Mouse (Mus musculus) right cerebral cortex, postnatal 14 days (tissue): Measurements from ENCODE around the gene Slco2a1.

Source experiments
- DNase-seq: peaks from one replicate; pipeline ENCODE4 v3.0.0; 2022

Slco2a1 gene

DNA sequence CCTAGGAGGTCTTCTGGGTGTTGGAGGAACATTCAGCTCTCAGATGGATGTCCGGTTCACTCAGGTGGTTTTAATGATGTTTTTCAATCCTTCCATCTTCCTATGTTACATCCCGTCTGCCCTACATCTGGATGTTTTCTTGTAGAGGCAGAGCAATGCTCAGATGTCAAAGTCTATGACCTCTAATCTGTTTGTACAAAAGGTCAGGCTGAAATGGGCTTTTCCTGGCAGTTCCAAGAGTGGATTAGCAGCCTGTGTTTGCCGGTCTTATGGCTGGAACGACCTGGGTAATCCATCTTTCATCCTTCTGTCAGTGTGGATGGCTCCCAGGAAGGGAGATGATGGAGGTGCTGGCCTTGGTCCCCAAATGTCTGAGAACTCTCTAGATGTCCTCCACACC, 2.6 kb upstream of the Slco2a1 start:
- no peak for DNase-seq

DNA sequence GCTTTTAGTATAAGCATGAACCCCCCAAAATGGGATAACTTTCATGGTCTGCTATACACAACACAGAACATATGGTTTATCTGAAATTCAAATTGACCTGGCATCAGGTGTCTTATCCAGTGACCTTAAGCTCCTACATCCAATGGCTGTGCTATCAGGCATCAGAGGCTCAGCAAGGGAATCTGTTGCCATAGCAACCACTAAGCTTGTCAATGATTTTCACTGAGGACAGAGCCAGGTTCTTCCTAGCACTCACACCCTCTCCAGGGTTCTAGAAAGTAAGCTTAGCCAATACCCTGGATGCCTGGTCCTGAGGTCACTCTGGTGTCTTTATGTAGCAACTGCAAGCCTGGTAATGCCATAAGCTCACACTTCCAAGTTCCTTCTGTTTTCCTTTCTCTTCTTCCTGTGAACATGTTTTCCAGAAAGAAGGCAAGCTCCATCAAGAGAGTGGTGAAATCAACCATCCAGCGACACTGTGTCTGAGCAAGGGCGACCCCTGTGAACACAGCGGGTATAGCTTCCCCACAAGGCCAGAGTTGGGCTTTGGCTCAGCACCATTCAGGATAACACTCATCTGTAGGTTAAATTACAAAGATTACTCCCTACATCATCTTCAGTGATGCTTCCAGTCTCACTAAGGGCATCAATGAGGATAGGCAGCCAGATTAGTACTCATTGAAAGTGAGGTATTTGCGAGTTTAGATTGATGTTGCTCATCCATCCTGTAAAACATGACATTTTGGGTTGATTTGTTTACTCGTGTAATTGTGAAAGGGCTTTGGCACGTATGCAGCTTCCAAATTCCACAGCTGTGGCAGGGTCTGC, 2.0 kb downstream of the Slco2a1 start:
- DNase-seq, result no peak

DNA sequence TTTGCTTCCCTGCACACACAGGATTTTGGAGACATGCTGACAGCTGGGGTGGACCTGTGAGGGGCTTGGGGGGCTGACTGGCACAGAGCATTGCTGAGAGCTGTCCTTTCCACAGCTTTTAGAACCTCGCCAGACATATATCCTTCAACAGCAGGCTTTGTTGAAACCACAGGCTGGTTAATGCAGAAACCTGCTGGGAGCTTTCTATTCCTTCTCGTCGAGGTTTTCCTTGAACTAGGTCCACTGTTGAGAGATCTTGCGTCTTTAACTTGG, 2.6 kb downstream of the Slco2a1 start:
- no peak for DNase-seq

DNA sequence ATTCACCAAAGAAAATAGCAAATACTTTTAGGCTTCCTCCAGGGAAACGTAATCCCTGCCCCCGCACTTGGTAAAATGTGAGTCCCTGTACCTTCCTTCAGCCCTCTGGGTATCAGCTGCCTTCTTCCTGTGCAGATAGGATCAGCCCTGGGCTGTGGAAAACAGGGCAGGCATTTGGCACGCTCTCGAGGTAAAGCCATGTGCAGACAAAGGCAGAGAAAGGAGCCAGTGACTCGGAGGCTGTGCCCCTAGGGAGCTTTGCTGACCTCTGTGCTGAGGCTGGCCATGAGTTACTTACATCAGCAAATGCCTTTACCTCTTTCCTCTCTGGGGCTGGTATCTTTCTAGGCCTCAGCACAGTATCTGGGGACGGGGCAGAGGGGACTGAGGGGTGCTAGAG, 4.4 kb downstream of the Slco2a1 start:
- DNase-seq, result no peak

DNA sequence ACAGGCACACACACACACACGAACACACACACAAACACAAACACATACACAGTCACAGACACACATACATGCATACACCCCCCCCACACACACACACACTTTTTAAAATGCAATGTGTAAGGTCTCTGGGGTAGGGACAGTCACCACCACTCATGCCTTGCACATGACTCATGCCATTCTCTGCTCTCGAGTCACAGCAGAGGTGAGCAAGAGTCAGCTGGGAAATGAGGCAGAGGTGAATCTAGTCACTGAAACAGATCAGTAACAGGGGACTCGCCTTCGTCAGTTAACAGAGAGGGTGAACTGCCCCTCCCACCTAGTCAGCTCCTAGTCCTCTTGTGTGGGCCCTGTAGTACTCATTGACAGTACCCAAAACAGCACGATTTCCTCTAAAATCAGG, 5.3 kb downstream of the Slco2a1 start:
- DNase-seq, result no peak

DNA sequence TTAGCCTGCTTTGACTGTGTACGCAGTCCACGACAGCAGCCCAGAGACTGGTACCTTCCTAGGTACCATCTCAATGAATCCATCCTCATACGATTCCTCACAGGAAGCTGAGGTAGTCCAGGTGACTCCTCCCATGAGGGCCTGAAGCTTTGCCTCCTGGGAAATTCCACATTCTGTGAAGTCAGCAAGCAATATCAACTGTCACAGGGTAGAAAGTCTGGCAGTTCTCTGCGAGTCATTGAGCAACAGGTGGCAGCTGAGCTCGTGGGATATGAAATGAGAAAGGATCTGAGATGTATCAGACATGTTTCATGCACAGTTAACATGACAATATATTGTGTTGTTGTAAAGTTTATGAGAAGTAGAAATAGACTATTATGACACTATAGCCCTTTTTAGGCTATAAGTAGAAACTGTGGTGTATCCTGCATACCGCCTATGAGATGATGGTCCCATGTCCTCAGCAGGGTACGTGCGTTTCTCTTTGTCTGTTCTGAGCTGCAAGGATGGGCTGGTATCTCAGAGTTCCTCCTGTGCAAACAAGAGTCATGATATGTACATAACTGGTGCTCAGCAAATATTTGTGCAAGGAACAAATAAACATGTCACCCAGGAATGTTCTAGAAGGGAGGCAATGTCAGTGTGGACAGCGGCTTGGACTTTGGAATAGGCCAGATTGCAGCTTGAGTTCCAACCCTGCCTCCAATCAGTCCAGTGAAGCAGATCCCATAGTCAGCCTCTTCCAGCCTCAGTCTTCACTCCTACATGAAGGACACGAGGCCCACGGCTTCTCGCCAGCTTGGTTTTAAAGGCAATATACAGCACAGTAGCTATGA, 7.5 kb downstream of the Slco2a1 start:
- no peak for DNase-seq

DNA sequence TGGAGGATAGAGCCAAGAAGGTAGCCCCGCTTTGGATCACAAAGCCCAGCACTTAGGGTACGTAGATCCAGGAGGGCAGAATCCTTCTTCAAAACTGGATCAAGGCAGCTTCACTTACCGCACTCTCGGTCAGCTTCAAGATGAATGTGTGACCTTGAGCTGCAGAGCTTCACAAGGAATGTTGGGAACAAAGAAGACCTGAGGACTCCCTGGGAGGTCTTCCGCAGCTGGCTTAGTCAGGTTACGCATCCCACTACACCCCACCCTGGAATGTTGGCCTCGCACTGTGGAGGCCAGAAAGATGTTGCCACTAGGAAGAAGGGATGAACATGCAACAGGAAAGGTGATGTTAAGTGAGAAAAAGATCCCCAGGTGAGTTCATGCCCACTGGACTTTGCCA, 11.9 kb downstream of the Slco2a1 start:
- DNase-seq, result no peak

DNA sequence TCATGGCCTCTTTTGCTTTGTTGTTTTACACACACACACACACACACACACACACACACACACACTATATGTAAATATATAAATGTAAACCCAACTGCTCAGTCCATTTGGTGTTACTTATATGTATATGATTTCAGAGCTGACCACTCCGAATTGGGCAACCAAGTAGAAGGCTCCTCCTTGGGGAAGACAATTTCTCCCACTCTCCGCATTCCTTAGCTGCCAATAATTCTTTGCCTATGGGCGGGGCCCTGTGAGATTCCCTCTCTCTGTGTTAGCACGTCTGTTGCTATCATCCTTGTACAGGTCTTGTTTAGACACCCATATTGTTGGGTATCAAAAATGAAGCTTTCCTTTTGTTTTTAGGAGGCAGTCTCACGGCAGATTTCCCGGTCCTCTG, 15.8 kb downstream of the Slco2a1 start:
- DNase-seq, result no peak

DNA sequence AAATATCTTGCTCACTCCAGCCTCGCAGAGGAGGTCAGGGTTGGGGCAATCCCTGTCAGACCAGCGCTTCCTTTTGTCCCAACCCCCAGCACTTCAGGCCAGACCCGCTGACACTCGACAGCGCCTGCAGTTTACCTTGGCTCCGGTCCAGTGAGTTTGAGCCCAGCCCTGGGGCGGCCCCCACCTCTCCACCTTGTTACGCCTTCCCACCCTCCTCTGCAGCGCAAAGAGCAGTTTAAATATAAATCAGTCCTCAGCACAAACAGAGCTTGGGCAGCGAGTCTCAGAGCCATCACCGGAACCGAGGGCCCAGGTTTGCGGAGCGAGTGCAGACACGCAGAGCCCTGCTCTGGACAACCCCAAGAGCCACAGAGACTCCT, 19.2 kb downstream of the Slco2a1 start:
- peak; percentile 13 for DNase-seq

DNA sequence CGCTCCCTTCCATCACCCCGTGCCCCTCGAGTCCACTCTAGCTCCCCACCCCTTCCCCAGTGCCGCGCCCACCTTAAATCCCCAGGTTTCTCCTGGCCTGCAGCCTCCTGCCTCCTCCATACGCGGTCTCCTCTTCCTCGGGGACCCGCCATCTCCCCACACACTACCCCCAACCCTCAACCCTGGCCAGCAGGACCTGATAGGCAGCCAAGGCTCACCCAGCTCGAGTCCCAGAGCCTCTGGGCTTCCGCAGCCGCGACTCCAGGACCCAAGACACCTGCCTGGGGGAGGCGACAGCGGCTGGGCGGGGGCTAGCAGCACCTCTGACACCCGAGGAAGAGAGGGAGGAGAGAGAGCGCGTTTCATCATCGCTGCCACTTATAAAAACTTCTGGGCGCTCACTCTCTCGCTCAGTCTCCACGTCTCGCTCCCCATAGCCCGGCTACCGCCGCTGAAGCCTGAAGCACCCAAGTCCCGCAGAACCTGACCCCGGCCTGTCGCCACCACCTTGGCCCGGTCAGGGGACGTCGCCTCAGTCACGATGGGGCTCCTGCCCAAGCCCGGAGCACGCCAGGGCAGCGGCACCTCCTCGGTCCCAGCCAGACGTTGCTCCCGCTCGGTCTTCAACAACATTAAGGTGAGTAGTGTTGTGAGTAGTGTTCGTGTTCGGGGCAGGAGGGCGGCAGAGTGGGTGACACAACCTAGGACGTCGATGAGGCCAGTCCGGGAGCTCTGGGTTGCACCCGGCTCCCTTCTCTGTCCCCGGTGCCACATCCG, 19.8 kb downstream of the Slco2a1 start:
- DNase-seq, result no peak

DNA sequence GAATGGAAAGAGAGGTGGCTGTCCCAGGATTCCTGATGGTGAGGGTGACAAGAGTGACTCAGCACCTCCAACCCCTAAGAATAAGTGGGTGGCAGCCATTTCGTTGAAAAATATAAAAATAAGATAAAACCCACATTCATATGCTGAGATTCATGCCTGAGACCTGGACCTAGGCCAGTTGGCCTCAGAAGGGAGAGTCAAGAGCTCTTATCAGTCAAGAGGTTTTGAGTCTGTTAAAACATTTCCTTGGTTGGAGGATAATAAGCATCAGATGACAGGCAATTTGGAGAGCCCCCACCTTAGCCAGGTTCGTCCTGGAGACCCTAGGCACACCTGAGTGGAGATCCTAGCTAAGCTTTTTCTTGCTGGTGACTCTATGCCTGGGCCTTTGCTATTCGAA, 21.6 kb downstream of the Slco2a1 start:
- DNase-seq, result no peak

DNA sequence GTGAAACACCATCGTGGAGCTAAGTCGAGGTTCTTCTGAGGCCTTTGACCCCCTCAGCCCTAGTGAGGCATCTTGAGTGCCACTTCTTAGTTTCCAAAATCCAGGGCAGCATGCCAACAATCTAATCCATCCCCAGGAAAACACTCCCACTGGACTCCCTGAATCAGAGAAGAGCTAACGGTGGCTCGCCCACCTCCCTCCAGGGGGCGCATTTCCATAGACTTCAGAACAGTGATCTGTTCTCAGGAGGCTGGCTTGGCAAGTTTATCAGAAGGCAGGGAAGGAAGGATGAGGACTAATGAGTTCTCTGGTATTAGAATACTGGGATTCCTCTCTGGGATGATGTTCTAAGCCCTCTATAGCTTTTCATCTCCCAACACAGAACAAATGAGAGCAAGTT, 24.9 kb downstream of the Slco2a1 start:
- peak; percentile 44 for DNase-seq

DNA sequence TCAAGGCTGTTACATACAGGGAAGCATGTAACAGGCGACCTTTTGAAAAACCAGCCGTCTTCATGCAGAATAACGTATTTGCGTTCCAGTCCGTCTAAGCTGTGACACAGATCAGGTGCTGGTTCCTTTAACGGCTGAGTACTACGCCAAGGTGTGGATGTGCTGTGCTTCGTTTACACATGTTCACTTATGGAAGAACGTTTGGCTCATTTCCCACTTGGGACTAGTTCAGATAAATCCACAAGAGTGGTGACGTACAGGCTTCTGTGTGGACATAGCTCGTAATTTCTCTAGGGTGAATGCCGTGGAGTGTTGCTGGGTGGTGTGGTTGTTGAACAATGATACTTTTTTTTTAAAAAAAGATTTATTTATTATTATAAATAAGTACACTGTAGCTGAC, 26.2 kb downstream of the Slco2a1 start:
- no peak for DNase-seq

DNA sequence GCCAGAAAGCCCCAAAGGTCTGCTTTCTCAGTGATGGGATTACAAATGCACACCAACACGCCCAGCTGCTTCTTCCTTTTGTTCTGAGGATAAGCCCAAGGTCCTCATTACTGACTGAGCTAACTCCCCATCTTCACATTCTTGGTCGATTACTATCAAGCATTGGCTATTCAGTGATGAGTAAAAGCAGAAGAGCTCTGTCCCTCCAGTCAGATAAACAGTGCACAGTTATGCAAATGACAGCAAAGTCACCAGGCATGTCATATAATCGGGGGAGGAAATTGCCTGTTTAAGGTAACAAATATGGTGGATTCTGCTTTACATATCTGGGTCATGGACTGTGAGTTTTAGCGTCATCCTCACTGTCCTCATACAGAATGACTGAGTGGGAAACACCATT, 35.6 kb downstream of the Slco2a1 start:
- no peak for DNase-seq

DNA sequence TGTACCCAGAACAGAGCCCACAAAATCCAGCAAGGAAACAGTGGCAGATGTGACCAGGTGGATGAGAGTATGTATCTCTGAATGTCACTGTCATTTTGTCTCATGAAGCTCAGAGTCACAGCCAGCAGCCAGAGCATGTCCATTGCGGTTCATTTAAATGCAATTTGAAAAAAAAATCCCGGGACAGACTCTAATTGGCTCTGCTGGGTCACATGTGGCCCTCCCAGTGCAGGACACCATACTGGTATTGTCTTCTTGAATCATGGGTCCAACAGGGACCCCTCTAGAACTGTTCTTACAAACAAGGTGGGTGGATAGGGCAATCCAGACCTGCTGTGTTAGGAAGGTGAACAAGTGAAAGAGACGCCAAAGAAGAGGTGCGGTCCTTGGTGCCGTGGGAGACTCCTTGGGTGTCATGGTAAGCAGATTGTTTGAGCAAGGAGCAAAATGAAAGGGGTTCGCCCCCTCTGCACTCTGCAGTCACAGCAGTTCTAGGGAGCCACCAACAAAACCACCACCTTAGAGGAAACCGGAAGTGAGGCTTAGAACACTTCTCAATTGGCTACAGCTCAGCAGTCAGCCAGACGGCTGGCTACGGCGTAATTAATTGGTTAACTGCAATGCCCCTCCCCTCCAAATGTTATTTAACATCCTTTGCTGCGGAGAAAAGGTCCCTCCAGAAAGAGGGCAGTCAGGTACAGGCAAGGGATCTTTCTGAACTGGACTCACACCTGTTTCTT, 38.8 kb downstream of the Slco2a1 start:
- DNase-seq, result no peak

DNA sequence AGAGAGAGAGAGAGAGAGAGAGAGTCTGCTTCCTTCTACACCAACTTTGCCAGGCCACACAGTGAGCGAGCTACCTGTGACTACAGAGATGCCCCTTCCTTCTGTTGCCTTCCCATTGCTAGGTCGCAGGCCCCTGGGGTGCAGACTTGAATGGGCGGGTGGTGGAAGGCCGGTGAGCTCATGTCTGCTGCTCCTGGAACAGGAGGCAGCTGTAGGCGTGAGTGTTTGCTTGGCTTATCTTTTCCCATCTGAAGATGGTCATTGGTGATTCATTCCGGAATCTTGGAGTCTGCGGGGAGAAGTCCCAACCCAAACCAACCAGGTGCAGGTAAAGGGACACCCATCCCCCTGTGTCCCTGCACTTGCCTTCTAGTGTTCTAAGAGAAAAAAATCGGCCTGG, 40.5 kb downstream of the Slco2a1 start:
- DNase-seq, result no peak

DNA sequence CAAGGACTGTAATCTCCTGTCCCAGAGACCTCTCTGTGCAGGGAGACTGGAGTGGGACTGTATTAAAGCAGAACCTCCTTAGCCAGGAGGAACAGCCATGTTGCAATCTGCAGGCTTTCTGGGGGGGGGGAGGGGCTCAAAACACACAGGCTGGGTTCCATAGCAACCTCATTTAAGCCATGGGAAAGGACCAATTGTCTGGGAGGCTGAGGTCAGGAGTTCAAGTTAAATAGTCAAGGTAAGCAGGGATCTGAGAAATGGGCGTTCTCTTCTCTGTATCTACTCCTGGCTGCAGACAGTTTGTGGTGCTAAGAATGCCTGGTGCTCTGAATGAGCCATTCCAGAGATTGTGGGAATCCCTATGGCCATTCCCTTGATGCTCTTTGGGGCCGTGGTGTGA, 41.5 kb downstream of the Slco2a1 start:
- DNase-seq, result no peak

DNA sequence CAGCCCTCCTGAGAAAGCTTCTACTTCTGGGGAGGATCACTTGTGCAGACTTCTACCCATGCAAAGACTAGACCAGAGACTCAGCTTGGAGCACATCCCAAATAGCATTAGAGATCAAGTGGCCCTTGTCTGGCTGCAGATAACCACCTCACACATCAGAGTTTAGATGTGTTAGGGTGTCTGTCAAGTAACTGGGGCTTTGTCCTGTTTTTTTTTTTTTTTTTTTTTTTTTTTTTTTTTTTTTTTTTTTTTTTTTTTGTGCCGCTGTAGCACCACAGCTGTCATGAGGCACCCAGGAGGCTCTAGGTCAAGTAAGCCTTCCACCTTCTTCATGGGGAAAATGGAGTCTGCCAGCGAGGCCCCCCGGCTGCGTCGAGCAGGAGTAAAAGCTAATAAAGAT, 42.7 kb downstream of the Slco2a1 start:
- DNase-seq, result no peak

DNA sequence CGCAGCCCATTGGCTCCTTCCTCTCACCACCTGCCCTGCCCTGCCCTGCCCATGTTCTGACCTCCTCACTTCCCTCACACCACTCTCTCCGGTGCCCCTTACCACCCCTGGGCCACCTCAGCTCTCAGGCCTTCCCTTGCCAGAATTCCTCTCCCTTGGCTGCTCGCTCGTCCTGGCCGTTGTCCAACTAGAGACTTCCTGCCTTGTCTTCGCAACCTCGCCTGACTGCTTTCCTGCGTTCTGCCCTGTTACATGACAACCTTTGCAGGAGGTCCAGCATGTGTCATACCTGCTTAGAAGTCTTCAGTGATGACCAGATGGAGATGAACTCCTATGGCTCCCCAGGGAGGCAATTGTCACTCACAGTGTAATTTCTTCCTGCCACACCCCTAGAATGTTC, 43.7 kb downstream of the Slco2a1 start:
- no peak for DNase-seq

DNA sequence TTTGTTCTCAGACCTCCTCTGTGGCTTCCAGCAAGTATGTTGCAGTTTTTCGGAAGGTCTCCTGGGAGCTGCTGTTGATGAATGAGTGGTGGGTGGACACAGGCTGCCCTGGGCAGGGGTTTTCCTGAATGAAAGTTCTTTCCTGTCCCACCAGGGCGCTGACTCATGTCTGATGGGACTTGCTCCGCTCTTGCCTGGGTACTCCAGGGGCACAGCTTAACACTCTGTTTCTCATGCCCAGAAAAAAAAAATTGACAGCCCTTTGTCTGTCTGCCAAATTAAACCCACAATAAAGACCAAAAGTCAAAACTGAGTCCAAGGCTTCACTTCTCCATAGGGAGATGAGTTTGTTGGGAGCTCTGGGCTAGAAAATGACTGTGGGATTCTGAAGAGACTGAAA, 44.9 kb downstream of the Slco2a1 start:
- DNase-seq, result no peak

DNA sequence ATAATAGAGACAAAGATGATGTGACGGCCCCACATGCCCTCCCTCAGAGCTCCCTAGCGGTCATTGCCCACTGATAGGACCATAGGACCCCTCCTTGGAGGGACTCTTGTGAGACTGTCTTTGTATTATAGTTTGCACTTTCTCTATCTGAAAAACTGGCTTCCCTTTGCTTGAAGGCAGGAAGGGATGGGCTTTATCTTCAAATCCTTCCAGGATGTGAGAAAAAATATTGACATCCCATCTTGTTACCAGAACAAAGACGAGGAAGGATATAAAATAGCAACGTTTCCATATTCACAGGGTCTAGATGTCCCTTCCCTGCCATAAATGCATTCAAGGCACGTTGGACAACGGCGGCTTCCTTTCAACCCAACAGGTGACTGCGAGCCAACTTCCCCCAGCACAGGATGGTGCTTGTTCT, 48.5 kb downstream of the Slco2a1 start:
- no peak for DNase-seq

DNA sequence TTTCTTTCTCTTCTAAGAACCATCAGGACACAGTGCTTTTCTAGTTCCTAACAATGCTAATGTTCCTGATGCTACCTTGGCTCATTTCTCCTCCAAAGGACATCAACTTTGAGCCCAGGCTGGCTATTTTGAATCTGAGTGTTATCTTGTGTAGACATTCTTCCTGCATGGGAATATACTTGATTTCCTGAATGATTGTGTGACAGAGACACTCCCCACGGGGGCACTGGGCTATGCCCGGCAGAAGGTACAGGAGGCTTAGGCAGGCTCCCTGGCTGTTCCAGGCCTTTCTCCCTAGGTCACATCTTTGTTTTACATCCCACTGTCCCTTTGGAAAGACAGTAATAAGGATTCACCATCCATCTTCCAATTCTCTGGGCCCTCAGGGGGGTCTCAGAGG, 49.8 kb downstream of the Slco2a1 start:
- no peak for DNase-seq

DNA sequence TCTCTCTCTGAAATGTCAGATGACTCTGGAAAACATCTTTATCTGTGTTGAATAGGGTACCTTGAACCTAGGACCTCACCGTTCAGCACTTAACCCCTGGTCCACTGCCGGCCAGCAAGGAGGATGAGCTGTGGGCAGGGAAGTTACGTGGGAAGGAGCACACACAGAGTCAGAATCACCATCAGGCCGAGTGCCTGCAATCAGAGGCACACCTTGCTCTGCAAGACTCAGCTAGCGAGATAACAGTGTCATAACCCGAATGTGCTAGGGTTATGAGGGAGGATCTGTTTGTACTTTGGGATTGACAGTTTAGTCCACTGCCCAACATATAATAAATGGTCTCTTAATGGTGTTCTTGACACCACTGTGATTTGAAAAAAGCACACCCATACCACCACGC, 50.2 kb downstream of the Slco2a1 start:
- no peak for DNase-seq
